ENCODE assay signal across 9 mouse cellular contexts in the genomic region with DNA sequence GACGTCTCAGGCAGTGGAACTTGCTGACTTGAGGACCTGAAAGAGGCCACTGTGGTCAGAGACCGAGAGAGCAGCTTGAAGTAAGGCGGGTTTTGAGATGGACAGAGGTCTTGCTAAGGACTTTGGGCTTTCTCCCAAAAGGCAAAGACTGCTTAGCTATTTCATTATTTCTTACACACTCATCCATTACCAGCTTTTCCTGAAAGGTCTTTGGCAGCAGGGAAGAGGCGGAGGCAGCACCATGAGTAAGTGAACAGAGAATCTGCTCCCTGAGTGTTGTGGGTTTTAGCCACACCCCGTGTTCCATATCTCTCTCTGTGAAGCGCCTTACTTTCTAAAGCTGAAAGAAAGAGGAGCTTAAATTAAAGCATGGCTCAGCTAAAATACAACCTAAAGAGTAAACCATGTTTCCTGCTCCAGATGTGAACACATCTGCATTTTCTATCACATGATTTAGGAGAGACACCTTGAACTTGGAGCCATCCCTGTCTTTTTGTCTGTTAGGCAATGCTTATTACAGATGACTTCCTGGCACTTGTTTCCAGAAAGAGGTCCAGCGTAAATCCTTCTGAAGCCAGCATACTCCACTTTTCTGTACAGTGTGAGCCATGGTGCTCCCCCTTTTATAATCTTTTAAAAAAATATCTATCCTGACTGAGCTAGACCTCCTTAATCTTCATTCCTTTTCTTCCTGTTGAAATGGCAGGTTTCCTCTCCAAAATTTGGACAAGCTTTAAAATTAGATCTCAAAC.
DNase-seq lines count a peak whose midpoint lies in the region; ATAC-seq lines count a peak whose summit lies in the region.
"Had no signal": no experiment of that assay in that cellular context is flagged by ENCODE, and none has a peak within 500 bp of the region (broad histone marks: within the 10 kb centered on the region; RNA-seq: fewer than 3 reads in every experiment).

No protein-coding gene starts in this region.

- peak overlapping the region; percentile 6; the same call in 1 of the 2 replicates for H3K27ac ChIP-seq in embryonic facial prominence, embryonic 14.5 days (replicated peaks; ENCODE audit: low read depth, low read length)
- H3K27ac ChIP-seq in embryonic facial prominence, embryonic 10.5 days (replicated peaks): no peak overlapping the region
- peak overlapping the region; percentile 78 for H3K27ac ChIP-seq in heart, embryonic 15.5 days
- peak overlapping the region; percentile 65 for H3K27ac ChIP-seq in stomach, embryonic 16.5 days (ENCODE audit: low read length)

- WGBS in embryonic facial prominence, embryonic 14.5 days: 58% methylated on average over 7 of the region's 7 CpGs
- WGBS in embryonic facial prominence, embryonic 10.5 days: 79% methylated on average over 7 of the region's 7 CpGs
- 38% methylated on average over 7 of the region's 7 CpGs for WGBS in heart, embryonic 15.5 days
- 41% methylated on average over 7 of the region's 7 CpGs for WGBS in stomach, embryonic 16.5 days

- no peak overlapping the region for H3K4me3 ChIP-seq in embryonic facial prominence, embryonic 14.5 days (ENCODE audit: low read depth, low read length)
- no peak overlapping the region for H3K4me3 ChIP-seq in embryonic facial prominence, embryonic 10.5 days
- H3K4me3 ChIP-seq in heart, embryonic 15.5 days: no peak overlapping the region
- no peak overlapping the region for H3K4me3 ChIP-seq in stomach, embryonic 16.5 days (replicated peaks; ENCODE audit: low read length)

- ATAC-seq in embryonic facial prominence, embryonic 14.5 days (ENCODE audit: low read depth): no peak
- ATAC-seq in heart, embryonic 15.5 days (replicated peaks; ENCODE audit: insufficient number of reproducible peaks, insufficient read depth, low FRiP score, low read depth): peak; percentile 58
- peak; percentile 59; the same call in 1 of the 2 replicates for ATAC-seq in stomach, embryonic 16.5 days (ENCODE audit: insufficient read depth, low FRiP score)

- H3K4me2 ChIP-seq in embryonic facial prominence, embryonic 14.5 days (ENCODE audit: low read depth, low read length): no peak overlapping the region
- H3K4me2 ChIP-seq in heart, embryonic 15.5 days: no peak overlapping the region
- H3K4me2 ChIP-seq in stomach, embryonic 16.5 days (ENCODE audit: low read depth, low read length): no peak overlapping the region

- H3K9ac ChIP-seq in embryonic facial prominence, embryonic 14.5 days (ENCODE audit: low read depth, low read length): no peak overlapping the region
- H3K9ac ChIP-seq in heart, embryonic 15.5 days: no peak overlapping the region
- no peak overlapping the region for H3K9ac ChIP-seq in stomach, embryonic 16.5 days (ENCODE audit: low read length)

- H3K36me3 ChIP-seq in embryonic facial prominence, embryonic 14.5 days (ENCODE audit: control insufficient read depth, insufficient read depth, low read length): no peaks in the 10 kb centered on the region
- no peaks in the 10 kb centered on the region for H3K36me3 ChIP-seq in embryonic facial prominence, embryonic 10.5 days (replicated peaks)
- no peaks in the 10 kb centered on the region for H3K36me3 ChIP-seq in heart, embryonic 15.5 days
- H3K36me3 ChIP-seq in stomach, embryonic 16.5 days (ENCODE audit: control insufficient read depth, insufficient read depth, low read length): no peaks in the 10 kb centered on the region

- H3K9me3 ChIP-seq in embryonic facial prominence, embryonic 14.5 days (ENCODE audit: control insufficient read depth, low read length): no peaks in the 10 kb centered on the region
- no peaks in the 10 kb centered on the region for H3K9me3 ChIP-seq in embryonic facial prominence, embryonic 10.5 days
- H3K9me3 ChIP-seq in heart, embryonic 15.5 days (replicated peaks): no peaks in the 10 kb centered on the region
- no peaks in the 10 kb centered on the region for H3K9me3 ChIP-seq in stomach, embryonic 16.5 days (replicated peaks; ENCODE audit: control insufficient read depth, low read length)

- 0 out of 2 replicates have a peak, but pooled peaks cover 7% of the 10 kb centered on the region for H3K4me1 ChIP-seq in embryonic facial prominence, embryonic 14.5 days (ENCODE audit: control insufficient read depth, insufficient read depth, low read length)
- H3K4me1 ChIP-seq in embryonic facial prominence, embryonic 10.5 days: peaks cover 9% of the 10 kb centered on the region
- peaks cover 37% of the 10 kb centered on the region for H3K4me1 ChIP-seq in heart, embryonic 15.5 days (replicated peaks)
- peaks cover 18% of the 10 kb centered on the region for H3K4me1 ChIP-seq in stomach, embryonic 16.5 days (ENCODE audit: control insufficient read depth, insufficient read depth, low read length)

- no peaks in the 10 kb centered on the region for H3K27me3 ChIP-seq in embryonic facial prominence, embryonic 14.5 days (replicated peaks; ENCODE audit: control insufficient read depth, insufficient read depth, low read length)
- H3K27me3 ChIP-seq in embryonic facial prominence, embryonic 10.5 days (replicated peaks; ENCODE audit: low read depth, poor library complexity, severe bottlenecking): no peaks in the 10 kb centered on the region
- H3K27me3 ChIP-seq in heart, embryonic 15.5 days: no peaks in the 10 kb centered on the region
- H3K27me3 ChIP-seq in stomach, embryonic 16.5 days (ENCODE audit: control insufficient read depth, insufficient read depth, low read length): no peaks in the 10 kb centered on the region

- no peak for DNase-seq in embryonic facial prominence, embryonic 14.5 days (ENCODE audit: low spot score)
- DNase-seq in embryonic facial prominence, embryonic 10.5 days (ENCODE audit: low spot score): no peak
- DNase-seq in layer of hippocampus, adult 9-11 months: peak; percentile 29
- DNase-seq in layer of hippocampus, adult 9-10 months (ENCODE audit: low spot score): no peak
- DNase-seq in liver: no peak
- DNase-seq in right cerebral cortex, postnatal 36 days (ENCODE audit: low spot score in 2 of 2): no peak
- DNase-seq: gastrocnemius, postnatal 36 days had no signal
